Mouse (Mus musculus): ENCODE measurements around the gene Srr. TPM values are rescaled to one million over a fixed set of nuclear protein-coding genes. Genes with fewer than 3 reads are reported as not detected.

Gene Srr
- total and polyA plus RNA-seq, 3 experiments = 5.2 to 6.8 TPM; not detected in 1

GRCm38 (mm10) chr11:74926388-74927005 is 749 bp upstream of the Srr start (continued):
- TF ChIP-seq RAD21 (IDR thresholded peaks at IDR 0.05; ENCODE audit: low read depth, low read length) (no peak), ZKSCAN1 (IDR thresholded peaks at IDR 0.05; ENCODE audit: low read depth, low read length) (no peak), CHD2 (IDR thresholded peaks at IDR 0.05; ENCODE audit: low read length) (no peak), GATA1 (IDR thresholded peaks at IDR 0.05; ENCODE audit: low read depth, low read length) (peak; percentile 81), POLR2A (IDR thresholded peaks at IDR 0.05; ENCODE audit: control insufficient read depth in 1 of 2, insufficient read depth in 1 of 2, low read depth in 1 of 2, low read length in 2 of 2, poor library complexity in 1 of 2) (no peak; a peak in 1 of 4 replicates), ELF1 (IDR thresholded peaks at IDR 0.05; ENCODE audit: low read depth, low read length) (no peak), POLR2AphosphoS5 (IDR thresholded peaks at IDR 0.05; ENCODE audit: borderline replicate concordance, low read depth, low read length) (no peak; the same call in 1 of the 2 replicates), EP300 (IDR thresholded peaks at IDR 0.05; ENCODE audit: low read depth in 1 of 2, low read length in 2 of 2) (peak; percentile 65 to 77), TBP (IDR thresholded peaks at IDR 0.05; ENCODE audit: low read depth, low read length) (peak; percentile 73), SMC3 (IDR thresholded peaks at IDR 0.05; ENCODE audit: low read depth, low read length) (no peak), MYB (IDR thresholded peaks at IDR 0.05; ENCODE audit: low read depth, low read length) (peak; percentile 57; the same call in 1 of the 2 replicates), USF1 (IDR thresholded peaks at IDR 0.05; ENCODE audit: low read depth, low read length) (no peak), CTCF (IDR thresholded peaks at IDR 0.05 in 2 of 3, conservative IDR thresholded peaks at IDR 0.05 in 1 of 3; ENCODE audit: control insufficient read depth in 1 of 3, insufficient read depth in 1 of 3, low read depth in 2 of 3, low read length in 3 of 3, poor library complexity in 1 of 3, severe bottlenecking in 1 of 3) (no peak), RCOR1 (IDR thresholded peaks at IDR 0.05; ENCODE audit: low read depth, low read length) (peak; percentile 47; the same call in 1 of the 2 replicates), NRF1 (IDR thresholded peaks at IDR 0.05; ENCODE audit: insufficient read depth, low read depth, low read length, poor library complexity, severe bottlenecking) (no peak), ZNF384 (IDR thresholded peaks at IDR 0.05; ENCODE audit: low read depth, low read length) (no peak), USF2 (IDR thresholded peaks at IDR 0.05; ENCODE audit: borderline replicate concordance in 1 of 2, insufficient read depth in 1 of 2, low read depth in 1 of 2, low read length in 2 of 2) (no peak), GABPA (IDR thresholded peaks at IDR 0.05; ENCODE audit: low read depth, low read length) (no peak), TCF12 (IDR thresholded peaks at IDR 0.05; ENCODE audit: low read depth, low read length) (peak; percentile 69)

GRCm38 (mm10) chr11:74924149-74924548 is 1.6 kb downstream of the Srr start:
- H3K9ac ChIP-seq (ENCODE audit: control insufficient read depth, low read depth, low read length, poor library complexity, severe bottlenecking) = no peak overlapping the region
- H3K36me3 ChIP-seq (ENCODE audit: control insufficient read depth in 1 of 2, insufficient read depth in 2 of 2, low read length in 2 of 2) = peaks cover 3 to 25% of the 10 kb centered on the region in 2 experiments
- H3K27ac ChIP-seq (ENCODE audit: control insufficient read depth, low read depth, low read length) = no peak overlapping the region
- H3K9me3 ChIP-seq (replicated peaks; ENCODE audit: insufficient read depth, low read length) = no peaks in the 10 kb centered on the region
- peaks cover 9 to 10% of the 10 kb centered on the region in 2 experiments for H3K4me1 ChIP-seq (ENCODE audit: control insufficient read depth in 1 of 2, insufficient read depth in 2 of 2, low read length in 2 of 2)
- H3K27me3 ChIP-seq (ENCODE audit: control insufficient read depth in 1 of 2, insufficient read depth in 2 of 2, low read length in 2 of 2) = no peaks in the 10 kb centered on the region
- peaks cover 27% of the 10 kb centered on the region for H3K79me2 ChIP-seq (ENCODE audit: control insufficient read depth, insufficient read depth, low read length, poor library complexity)
- DNase-seq (ENCODE audit: low read depth, low spot score) = peak; percentile 63
- no peak overlapping the region for H3K4me3 ChIP-seq (ENCODE audit: control insufficient read depth in 1 of 2, insufficient read depth in 1 of 2, low read depth in 2 of 2, low read length in 2 of 2)
- no peak for TF ChIP-seq HCFC1 (IDR thresholded peaks at IDR 0.05; ENCODE audit: low read depth, low read length)
- no peak for TF ChIP-seq RCOR1 (IDR thresholded peaks at IDR 0.05; ENCODE audit: low read depth, low read length)
- TF ChIP-seq EP300 (IDR thresholded peaks at IDR 0.05; ENCODE audit: low read depth in 1 of 2, low read length in 2 of 2) = no peak
- TF ChIP-seq MYC (IDR thresholded peaks at IDR 0.05; ENCODE audit: low read depth, low read length) = peak; percentile 92
- no peak for TF ChIP-seq CHD2 (IDR thresholded peaks at IDR 0.05; ENCODE audit: low read length)
- TF ChIP-seq ZMIZ1 (IDR thresholded peaks at IDR 0.05; ENCODE audit: low read depth, low read length) = no peak
- TF ChIP-seq ZNF384 (IDR thresholded peaks at IDR 0.05; ENCODE audit: low read depth, low read length) = no peak
- no peak for TF ChIP-seq ZKSCAN1 (IDR thresholded peaks at IDR 0.05; ENCODE audit: low read depth, low read length)
- TF ChIP-seq UBTF (IDR thresholded peaks at IDR 0.05; ENCODE audit: borderline replicate concordance, insufficient read depth, low read depth, low read length) = no peak
- peak; percentile 7; the same call in 1 of the 2 replicates for TF ChIP-seq RAD21 (IDR thresholded peaks at IDR 0.05; ENCODE audit: low read depth, low read length)
- peak; percentile 83 for TF ChIP-seq USF1 (IDR thresholded peaks at IDR 0.05; ENCODE audit: low read depth, low read length)
- TF ChIP-seq CTCF (IDR thresholded peaks at IDR 0.05 in 2 of 3, conservative IDR thresholded peaks at IDR 0.05 in 1 of 3; ENCODE audit: control insufficient read depth in 1 of 3, insufficient read depth in 1 of 3, low read depth in 2 of 3, low read length in 3 of 3, poor library complexity in 1 of 3, severe bottlenecking in 1 of 3) = peak; percentile 38 to 63 (median 58)
- TF ChIP-seq JUND (IDR thresholded peaks at IDR 0.05; ENCODE audit: low read depth, low read length) = no peak
- TF ChIP-seq POLR2AphosphoS5 (IDR thresholded peaks at IDR 0.05; ENCODE audit: borderline replicate concordance, low read depth, low read length) = no peak
- peak; percentile 41; the same call in 1 of the 2 replicates for TF ChIP-seq SMC3 (IDR thresholded peaks at IDR 0.05; ENCODE audit: low read depth, low read length)
- TF ChIP-seq MXI1 (IDR thresholded peaks at IDR 0.05; ENCODE audit: low read depth, low read length) = peak; percentile 79
- no peak for TF ChIP-seq CHD1 (IDR thresholded peaks at IDR 0.05; ENCODE audit: low read depth, low read length)
- TF ChIP-seq KAT2A (conservative IDR thresholded peaks at IDR 0.05; ENCODE audit: low read depth, low read length) = no peak
- no peak for TF ChIP-seq MYB (IDR thresholded peaks at IDR 0.05; ENCODE audit: low read depth, low read length)
- no peak for TF ChIP-seq BHLHE40 (IDR thresholded peaks at IDR 0.05; ENCODE audit: borderline replicate concordance, low read depth, low read length)
- 0 out of 4 replicates have a peak, but pooled peaks of 1 of the 2 experiments have one; percentile 7 for TF ChIP-seq USF2 (IDR thresholded peaks at IDR 0.05; ENCODE audit: borderline replicate concordance in 1 of 2, insufficient read depth in 1 of 2, low read depth in 1 of 2, low read length in 2 of 2)
- TF ChIP-seq ZC3H11A (IDR thresholded peaks at IDR 0.05; ENCODE audit: low read depth, low read length) = 0 out of 2 replicates have a peak, but pooled peaks have one; percentile 5
- TF ChIP-seq MAX (IDR thresholded peaks at IDR 0.05; ENCODE audit: low read length) = peak; percentile 84
